Mouse (Mus musculus): Measurements from ENCODE around the gene Ube2k.

The Ube2k gene

GRCm38 (mm10) chr5:65538121-65538520 is 1.1 kb downstream of the Ube2k start:
- DNase-seq (ENCODE audit: low spot score): no peak

GRCm38 (mm10) chr5:65538829-65539228 is 1.8 kb downstream of the Ube2k start:
- DNase-seq (ENCODE audit: low spot score): no peak

GRCm38 (mm10) chr5:65539786-65540185 is 2.8 kb downstream of the Ube2k start:
- DNase-seq (ENCODE audit: low spot score): no peak

- DNase-seq (ENCODE audit: low spot score): no peak
Observed at GRCm38 (mm10) chr5:65541889-65542288, 4.9 kb downstream of the Ube2k start.

GRCm38 (mm10) chr5:65543491-65543890 is 6.5 kb downstream of the Ube2k start:
- DNase-seq (ENCODE audit: low spot score): no peak

- DNase-seq (ENCODE audit: low spot score): no peak
Observed at GRCm38 (mm10) chr5:65544616-65545015, 7.6 kb downstream of the Ube2k start.

GRCm38 (mm10) chr5:65549677-65550076 is 12.6 kb downstream of the Ube2k start:
- no peak for DNase-seq (ENCODE audit: low spot score)

- no peak for DNase-seq (ENCODE audit: low spot score)
Observed at GRCm38 (mm10) chr5:65557109-65557508, 20.1 kb downstream of the Ube2k start.

GRCm38 (mm10) chr5:65561125-65561893 is 24.3 kb downstream of the Ube2k start:
- no peak for DNase-seq (ENCODE audit: low spot score)

- DNase-seq (ENCODE audit: low spot score): no peak
Observed at GRCm38 (mm10) chr5:65565486-65565885, 28.5 kb downstream of the Ube2k start.

- no peak for DNase-seq (ENCODE audit: low spot score)
Observed at GRCm38 (mm10) chr5:65574876-65575275, 37.8 kb downstream of the Ube2k start.

GRCm38 (mm10) chr5:65575896-65576295 is 38.9 kb downstream of the Ube2k start:
- DNase-seq (ENCODE audit: low spot score): no peak

- no peak for DNase-seq (ENCODE audit: low spot score)
Observed at GRCm38 (mm10) chr5:65578545-65578944, 41.5 kb downstream of the Ube2k start.

- no peak for DNase-seq (ENCODE audit: low spot score)
Observed at GRCm38 (mm10) chr5:65586291-65586690, 49.3 kb downstream of the Ube2k start.

GRCm38 (mm10) chr5:65590199-65590598 is 53.2 kb downstream of the Ube2k start:
- no peak for DNase-seq (ENCODE audit: low spot score)

GRCm38 (mm10) chr5:65592421-65592820 is 55.4 kb downstream of the Ube2k start:
- no peak for DNase-seq (ENCODE audit: low spot score)

- DNase-seq (ENCODE audit: low spot score): no peak
Observed at GRCm38 (mm10) chr5:65599681-65600080, 62.6 kb downstream of the Ube2k start.

- DNase-seq (ENCODE audit: low spot score): no peak
Observed at GRCm38 (mm10) chr5:65606820-65607219, 69.8 kb downstream of the Ube2k start.

- peak; percentile 55 for DNase-seq (ENCODE audit: low spot score)
Observed at GRCm38 (mm10) chr5:65609769-65610168, 72.7 kb downstream of the Ube2k start.

GRCm38 (mm10) chr5:65610541-65610940 is 73.5 kb downstream of the Ube2k start:
- no peak for DNase-seq (ENCODE audit: low spot score)

- no peak for DNase-seq (ENCODE audit: low spot score)
Observed at GRCm38 (mm10) chr5:65613152-65613924, 76.3 kb downstream of the Ube2k start.

- DNase-seq (ENCODE audit: low spot score): no peak
Observed at GRCm38 (mm10) chr5:65624340-65624739, 87.3 kb downstream of the Ube2k start.

- no peak for DNase-seq (ENCODE audit: low spot score)
Observed at GRCm38 (mm10) chr5:65638896-65639295, 101.9 kb downstream of the Ube2k start.

All from lung, postnatal 25 days (tissue).